Mouse (Mus musculus): ENCODE measurements at regions not wholly inside any gene's neighbourhood (a gene's known extent, or its start where the extent isn't known, plus 50 kb on each side); places are given as distances from the start of the nearest gene placed in this dataset.

DNA sequence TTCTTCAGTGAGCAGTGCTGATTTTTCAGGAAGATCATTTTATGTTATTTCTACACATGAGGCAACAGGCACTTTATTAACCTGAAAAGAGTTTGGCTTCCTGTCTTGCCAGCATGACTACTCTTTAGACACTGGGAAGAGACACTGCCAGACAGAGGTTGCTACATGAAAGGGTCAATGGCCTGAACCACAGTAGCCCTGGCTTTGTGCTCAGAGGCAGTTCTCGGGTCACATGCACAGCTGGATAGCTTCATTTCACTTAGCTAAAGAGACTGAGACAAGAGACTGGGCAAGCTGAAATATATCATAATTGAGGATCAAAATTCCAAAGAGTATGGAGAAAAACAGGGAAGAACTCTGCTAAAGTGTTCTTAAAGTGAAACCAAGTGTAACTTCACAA, 74.9 kb upstream of the Hes1 start:
- no peaks in the 10 kb centered on the region for H3K27me3 ChIP-seq (ENCODE audit: control insufficient read depth, insufficient read depth, low read length)
- no peak for TF ChIP-seq CTCF (IDR thresholded peaks at IDR 0.05; ENCODE audit: borderline replicate concordance, insufficient read depth, low read depth, low read length)
- TF ChIP-seq POLR2A (IDR thresholded peaks at IDR 0.05; ENCODE audit: borderline replicate concordance, insufficient read depth, low read length), result no peak
- DNase-seq, result no peak
- no peak overlapping the region for H3K4me3 ChIP-seq (replicated peaks; ENCODE audit: insufficient read depth, low read depth, low read length)
- no peak overlapping the region for H3K27ac ChIP-seq (ENCODE audit: insufficient read depth, low read length)
- peaks cover 7% of the 10 kb centered on the region; the same call in 1 of the 2 replicates for H3K4me1 ChIP-seq (ENCODE audit: control insufficient read depth, insufficient read depth, low read length)
- 61% methylated on average over 1 of the region's 1 CpGs for WGBS

DNA sequence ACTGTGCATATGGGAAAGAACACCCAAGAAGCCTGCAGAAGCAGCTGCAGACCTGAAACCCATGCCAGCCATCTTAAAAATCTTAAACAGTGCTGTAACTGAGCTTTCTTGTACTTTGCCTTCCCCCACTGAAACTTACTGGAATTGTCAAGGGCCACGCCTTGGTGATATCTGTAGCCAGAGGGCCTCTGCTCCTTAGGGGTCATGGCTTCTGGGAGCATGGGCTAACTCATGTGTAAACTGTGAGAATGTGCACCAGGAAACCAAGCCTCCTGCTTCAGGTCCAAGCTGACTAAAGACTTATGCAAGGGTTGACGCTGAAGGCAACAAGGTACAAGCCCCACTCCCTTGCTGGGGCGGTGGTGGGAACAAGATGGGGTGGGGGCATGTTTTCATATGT, 73.8 kb upstream of the Hes1 start:
- no peak overlapping the region for H3K27ac ChIP-seq (ENCODE audit: insufficient read depth, low read length)
- WGBS, result 96% methylated on average over 3 of the region's 3 CpGs
- DNase-seq, result no peak
- H3K4me1 ChIP-seq (ENCODE audit: control insufficient read depth, insufficient read depth, low read length), result peaks cover 4% of the 10 kb centered on the region; the same call in 1 of the 2 replicates
- TF ChIP-seq CTCF (IDR thresholded peaks at IDR 0.05; ENCODE audit: borderline replicate concordance, insufficient read depth, low read depth, low read length) (no peak), POLR2A (IDR thresholded peaks at IDR 0.05; ENCODE audit: borderline replicate concordance, insufficient read depth, low read length) (no peak)
- no peaks in the 10 kb centered on the region for H3K27me3 ChIP-seq (ENCODE audit: control insufficient read depth, insufficient read depth, low read length)
- no peak overlapping the region for H3K4me3 ChIP-seq (replicated peaks; ENCODE audit: insufficient read depth, low read depth, low read length)

DNA sequence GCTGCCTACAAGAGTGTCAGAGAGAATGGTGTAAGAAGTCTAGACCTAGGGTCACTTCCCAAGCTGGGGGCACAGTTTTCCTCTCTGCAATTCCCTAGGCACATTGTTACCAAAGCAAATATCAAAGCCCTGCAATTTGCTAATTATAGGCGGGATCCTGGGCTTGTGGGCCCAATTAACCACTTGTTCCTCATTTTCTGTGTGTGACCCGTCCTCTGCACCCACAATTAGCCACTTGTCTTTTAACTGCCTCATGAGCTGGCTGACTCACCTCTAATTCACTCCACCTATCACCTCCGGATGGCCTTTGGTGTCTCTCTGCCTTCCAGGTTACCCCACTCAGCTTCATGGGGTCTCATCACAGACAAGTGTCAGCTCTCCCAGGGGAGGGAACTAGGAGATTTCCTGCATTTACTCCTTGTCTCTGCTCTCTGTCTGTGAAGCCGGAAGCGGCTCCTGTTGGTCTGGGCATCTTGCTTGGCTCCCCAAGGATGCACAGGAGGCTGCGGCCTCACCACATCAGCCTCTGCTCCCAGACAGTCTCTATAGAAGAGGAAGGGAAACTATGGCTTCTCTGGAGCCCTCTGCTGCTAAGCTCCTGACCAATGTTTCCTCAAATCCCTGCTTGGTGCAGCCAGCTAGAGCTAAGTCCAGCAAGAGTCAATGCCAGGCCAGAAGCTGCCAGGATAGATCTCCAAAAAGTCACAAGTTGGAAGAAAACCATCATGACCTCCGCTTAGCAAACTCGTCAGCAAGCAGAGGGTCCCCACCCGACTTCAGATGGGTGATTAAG, 73.2 kb upstream of the Hes1 start:
- Histone ChIP-seq H3K27me3 (ENCODE audit: control insufficient read depth, insufficient read depth, low read length) (no peaks in the 10 kb centered on the region), H3K4me1 (ENCODE audit: control insufficient read depth, insufficient read depth, low read length) (no peaks in the 10 kb centered on the region), H3K4me3 (replicated peaks; ENCODE audit: insufficient read depth, low read depth, low read length) (no peak overlapping the region), H3K27ac (ENCODE audit: insufficient read depth, low read length) (no peak overlapping the region)
- WGBS, result 89% methylated on average over 9 of the region's 9 CpGs
- DNase-seq, result no peak
- TF ChIP-seq POLR2A (IDR thresholded peaks at IDR 0.05; ENCODE audit: borderline replicate concordance, insufficient read depth, low read length) (no peak), CTCF (IDR thresholded peaks at IDR 0.05; ENCODE audit: borderline replicate concordance, insufficient read depth, low read depth, low read length) (no peak)

DNA sequence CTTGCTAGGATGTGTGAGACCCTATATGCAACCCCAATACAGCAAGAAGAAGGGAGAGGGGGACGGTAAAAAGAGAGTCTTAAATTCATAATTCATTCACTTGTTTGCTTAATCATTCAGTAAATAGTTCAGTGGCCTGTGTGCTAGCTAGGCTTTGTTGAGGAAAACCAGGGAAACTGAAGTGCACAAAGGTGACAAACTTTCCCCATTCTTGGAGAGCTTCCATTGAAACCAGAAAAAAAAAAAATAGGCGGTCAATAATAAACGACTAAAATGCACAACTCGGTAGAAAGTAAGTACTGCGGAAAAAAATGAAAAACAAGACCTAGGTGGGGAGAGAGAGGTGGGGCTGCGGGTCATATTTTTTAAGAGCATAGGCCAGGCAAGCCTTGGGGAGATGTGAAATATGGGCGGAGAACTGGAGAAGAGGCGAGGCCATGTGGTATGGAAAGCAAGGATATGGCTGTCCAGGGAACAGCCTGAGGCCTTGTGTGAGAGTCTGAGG, 72.3 kb upstream of the Hes1 start:
- H3K4me3 ChIP-seq (replicated peaks; ENCODE audit: insufficient read depth, low read depth, low read length), result no peak overlapping the region
- no peaks in the 10 kb centered on the region for H3K4me1 ChIP-seq (ENCODE audit: control insufficient read depth, insufficient read depth, low read length)
- no peaks in the 10 kb centered on the region for H3K27me3 ChIP-seq (ENCODE audit: control insufficient read depth, insufficient read depth, low read length)
- H3K27ac ChIP-seq (ENCODE audit: insufficient read depth, low read length), result no peak overlapping the region
- 94% methylated on average over 8 of the region's 8 CpGs for WGBS
- no peak for TF ChIP-seq CTCF (IDR thresholded peaks at IDR 0.05; ENCODE audit: borderline replicate concordance, insufficient read depth, low read depth, low read length)
- TF ChIP-seq POLR2A (IDR thresholded peaks at IDR 0.05; ENCODE audit: borderline replicate concordance, insufficient read depth, low read length), result no peak
- no peak for DNase-seq

DNA sequence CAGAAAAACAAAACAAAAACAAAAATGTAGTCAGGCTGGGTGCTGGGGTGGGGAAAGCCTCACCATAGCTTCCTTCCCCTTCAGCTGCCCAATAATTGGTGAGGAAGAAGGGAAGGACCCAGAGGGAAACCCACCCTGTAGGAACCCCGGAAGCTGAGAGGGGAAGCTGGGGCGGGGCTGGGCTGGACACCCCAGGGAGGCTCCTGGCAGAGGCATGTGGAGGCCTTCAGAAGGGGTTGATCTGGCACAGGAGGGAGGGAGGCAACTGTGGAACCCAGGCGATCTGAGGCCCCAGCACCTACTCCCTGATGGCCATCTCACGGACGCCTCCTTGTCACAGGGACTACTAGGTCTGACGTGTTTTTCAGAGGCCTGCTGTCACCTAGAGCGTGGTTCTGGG, 71.1 kb upstream of the Hes1 start:
- Histone ChIP-seq H3K27ac (ENCODE audit: insufficient read depth, low read length) (no peak overlapping the region), H3K4me1 (ENCODE audit: control insufficient read depth, insufficient read depth, low read length) (no peaks in the 10 kb centered on the region), H3K4me3 (replicated peaks; ENCODE audit: insufficient read depth, low read depth, low read length) (no peak overlapping the region), H3K27me3 (ENCODE audit: control insufficient read depth, insufficient read depth, low read length) (no peaks in the 10 kb centered on the region)
- no peak for TF ChIP-seq CTCF (IDR thresholded peaks at IDR 0.05; ENCODE audit: borderline replicate concordance, insufficient read depth, low read depth, low read length)
- no peak for TF ChIP-seq POLR2A (IDR thresholded peaks at IDR 0.05; ENCODE audit: borderline replicate concordance, insufficient read depth, low read length)
- no peak for DNase-seq
- 74% methylated on average over 7 of the region's 7 CpGs for WGBS

DNA sequence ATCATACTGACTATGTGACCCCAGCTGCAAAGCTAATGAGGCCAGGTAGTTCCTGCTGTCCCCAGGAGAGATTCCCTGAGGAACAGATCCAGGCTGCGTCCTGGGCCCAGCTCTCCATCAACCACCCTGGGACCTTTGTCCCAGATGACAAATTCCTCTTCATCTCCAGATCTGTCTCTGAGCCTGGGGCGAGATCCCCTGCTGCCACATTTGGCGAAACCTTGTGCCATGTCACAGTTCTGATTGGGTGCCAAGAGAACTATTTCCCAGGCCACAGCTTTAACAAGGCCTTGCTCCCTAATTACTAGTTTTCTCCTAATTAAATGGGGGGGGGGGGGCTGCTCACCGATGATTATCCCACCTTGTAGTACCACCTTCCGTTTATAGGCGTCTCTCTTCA, 70.6 kb upstream of the Hes1 start:
- Histone ChIP-seq H3K27me3 (ENCODE audit: control insufficient read depth, insufficient read depth, low read length) (no peaks in the 10 kb centered on the region), H3K4me1 (ENCODE audit: control insufficient read depth, insufficient read depth, low read length) (no peaks in the 10 kb centered on the region), H3K27ac (ENCODE audit: insufficient read depth, low read length) (no peak overlapping the region), H3K4me3 (replicated peaks; ENCODE audit: insufficient read depth, low read depth, low read length) (no peak overlapping the region)
- no peak for DNase-seq
- TF ChIP-seq CTCF (IDR thresholded peaks at IDR 0.05; ENCODE audit: borderline replicate concordance, insufficient read depth, low read depth, low read length) (no peak), POLR2A (IDR thresholded peaks at IDR 0.05; ENCODE audit: borderline replicate concordance, insufficient read depth, low read length) (no peak)
- WGBS, result 50% methylated on average over 6 of the region's 6 CpGs

DNA sequence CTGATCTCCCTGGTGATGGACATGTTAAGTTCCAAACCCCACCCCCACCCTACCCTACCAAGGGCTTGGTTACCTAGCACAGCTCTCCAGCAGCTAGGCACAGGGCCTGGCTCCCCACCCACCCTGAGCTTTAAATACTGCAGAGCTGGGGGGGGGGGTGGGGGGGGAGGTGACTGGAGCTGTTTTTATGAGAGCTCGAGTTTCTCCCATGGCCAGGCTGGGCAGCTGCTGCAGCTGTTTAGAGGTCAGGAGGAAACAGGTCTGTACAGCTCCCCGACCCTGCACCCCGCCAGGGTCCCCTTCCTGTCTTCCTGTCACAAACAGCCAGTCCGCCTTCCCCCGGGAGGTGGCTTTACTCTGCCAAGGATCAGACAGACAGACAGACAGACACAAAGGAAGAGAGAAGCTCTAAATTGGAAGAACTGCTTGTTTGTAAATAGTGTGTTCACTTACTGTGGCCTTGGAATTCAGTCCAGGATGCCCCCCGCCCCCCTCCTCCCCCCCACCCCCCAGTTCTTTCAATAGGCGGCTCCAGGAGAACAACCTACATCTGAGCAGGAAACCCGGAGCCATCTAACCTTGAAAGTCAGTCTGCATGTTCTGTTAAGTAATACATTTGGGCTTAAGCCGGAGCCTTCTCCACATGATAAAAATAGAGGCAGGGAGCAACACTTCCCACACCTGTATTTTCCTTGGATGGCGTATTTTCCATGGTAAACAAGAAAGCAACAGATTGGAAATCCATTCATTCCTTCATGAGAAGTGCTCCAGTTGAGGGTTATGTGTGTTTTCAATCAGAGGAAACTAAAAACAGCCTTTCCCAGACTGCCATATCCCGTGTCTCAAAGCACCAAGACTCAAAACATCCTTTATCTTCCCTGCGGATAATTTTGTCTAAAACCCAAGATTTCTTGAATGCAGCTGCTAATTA, 67.8 kb upstream of the Hes1 start:
- H3K27ac ChIP-seq (ENCODE audit: insufficient read depth, low read length), result no peak overlapping the region
- no peaks in the 10 kb centered on the region for H3K27me3 ChIP-seq (ENCODE audit: control insufficient read depth, insufficient read depth, low read length)
- H3K4me3 ChIP-seq (replicated peaks; ENCODE audit: insufficient read depth, low read depth, low read length), result no peak overlapping the region
- TF ChIP-seq CTCF (IDR thresholded peaks at IDR 0.05; ENCODE audit: borderline replicate concordance, insufficient read depth, low read depth, low read length) (no peak), POLR2A (IDR thresholded peaks at IDR 0.05; ENCODE audit: borderline replicate concordance, insufficient read depth, low read length) (no peak)
- no peak for DNase-seq
- WGBS, result 62% methylated on average over 12 of the region's 12 CpGs
- no peaks in the 10 kb centered on the region for H3K4me1 ChIP-seq (ENCODE audit: control insufficient read depth, insufficient read depth, low read length)

All from cerebellum, adult 2 months (tissue).